Mouse (Mus musculus): ENCODE results near the gene Gm9964. TPM values are rescaled to one million over a fixed set of nuclear protein-coding genes. Genes with fewer than 3 reads are reported as not detected.
"Not testable (repeated sequence)": the region's sequence is repeated elsewhere in the genome, so short reads cannot be mapped to it uniquely, and the experiment has no call there.

Gene Gm9964
- polyA plus RNA-seq, 1 experiment: not detected

DNA sequence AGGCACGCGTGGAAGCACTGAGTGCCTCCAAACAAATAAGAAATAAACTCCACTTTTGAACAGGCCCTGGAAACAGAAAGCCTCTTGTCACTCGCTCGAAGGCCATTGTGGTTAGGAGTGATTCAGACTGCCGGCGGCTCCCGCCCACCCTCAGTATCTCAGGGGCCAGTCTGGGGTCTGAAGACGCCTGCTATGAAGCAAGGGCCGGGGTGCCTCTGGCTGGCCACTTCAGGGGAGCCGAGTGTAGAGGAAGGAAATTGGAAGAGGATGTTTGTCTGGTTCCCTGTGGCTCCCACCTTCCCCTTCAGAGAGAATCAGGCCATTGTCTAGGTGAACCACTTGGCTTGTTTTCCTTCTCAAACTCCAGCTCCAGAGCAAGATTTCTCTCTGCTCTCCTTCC is 10.3 kb upstream of the Gm9964 start:
- TF ChIP-seq POLR2A (IDR thresholded peaks at IDR 0.05; ENCODE audit: borderline replicate concordance, control insufficient read depth, low read depth, low read length) (no peak), CTCF (IDR thresholded peaks at IDR 0.05; ENCODE audit: control insufficient read depth, insufficient read depth, low read length) (no peak)
- Histone ChIP-seq H3K27ac (ENCODE audit: control insufficient read depth, insufficient read depth, low read depth, low read length, poor library complexity) (no peak overlapping the region; the same call in 1 of the 2 replicates), H3K4me1 (ENCODE audit: control insufficient read depth, insufficient read depth, low read length) (peaks cover 9% of the 10 kb centered on the region; the same call in 1 of the 2 replicates), H3K4me3 (replicated peaks; ENCODE audit: control insufficient read depth, low read depth, low read length) (no peak overlapping the region)
- WGBS: 6% methylated on average over 10 of the region's 10 CpGs

DNA sequence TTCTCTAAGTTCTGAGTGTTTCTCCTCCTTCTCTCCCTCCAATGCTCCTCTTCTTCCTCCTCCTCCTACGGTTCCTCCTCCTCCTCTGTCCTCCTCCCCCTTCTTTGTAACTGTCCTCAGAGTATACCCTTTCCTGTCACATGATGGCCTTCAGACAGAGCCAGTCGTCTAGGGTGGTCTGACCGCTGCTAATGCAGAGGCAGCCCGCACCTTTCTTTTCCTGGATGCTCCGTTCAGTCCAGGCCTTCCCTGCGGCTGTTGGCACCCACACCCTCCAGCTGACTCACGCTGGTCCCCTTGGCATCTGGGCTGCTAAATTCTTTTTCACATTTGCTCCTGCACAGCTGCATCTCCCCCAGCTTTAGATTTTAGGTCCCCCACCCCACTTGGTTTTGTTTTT is 9.8 kb upstream of the Gm9964 start:
- WGBS: 13% methylated on average over 7 of the region's 7 CpGs
- H3K27ac ChIP-seq (ENCODE audit: control insufficient read depth, insufficient read depth, low read depth, low read length, poor library complexity): peak overlapping the region; percentile 32; the same call in 1 of the 2 replicates
- TF ChIP-seq CTCF (IDR thresholded peaks at IDR 0.05; ENCODE audit: control insufficient read depth, insufficient read depth, low read length) (no peak), POLR2A (IDR thresholded peaks at IDR 0.05; ENCODE audit: borderline replicate concordance, control insufficient read depth, low read depth, low read length) (no peak)
- H3K4me1 ChIP-seq (ENCODE audit: control insufficient read depth, insufficient read depth, low read length): peaks cover 9% of the 10 kb centered on the region; the same call in 1 of the 2 replicates
- no peak overlapping the region for H3K4me3 ChIP-seq (replicated peaks; ENCODE audit: control insufficient read depth, low read depth, low read length)

DNA sequence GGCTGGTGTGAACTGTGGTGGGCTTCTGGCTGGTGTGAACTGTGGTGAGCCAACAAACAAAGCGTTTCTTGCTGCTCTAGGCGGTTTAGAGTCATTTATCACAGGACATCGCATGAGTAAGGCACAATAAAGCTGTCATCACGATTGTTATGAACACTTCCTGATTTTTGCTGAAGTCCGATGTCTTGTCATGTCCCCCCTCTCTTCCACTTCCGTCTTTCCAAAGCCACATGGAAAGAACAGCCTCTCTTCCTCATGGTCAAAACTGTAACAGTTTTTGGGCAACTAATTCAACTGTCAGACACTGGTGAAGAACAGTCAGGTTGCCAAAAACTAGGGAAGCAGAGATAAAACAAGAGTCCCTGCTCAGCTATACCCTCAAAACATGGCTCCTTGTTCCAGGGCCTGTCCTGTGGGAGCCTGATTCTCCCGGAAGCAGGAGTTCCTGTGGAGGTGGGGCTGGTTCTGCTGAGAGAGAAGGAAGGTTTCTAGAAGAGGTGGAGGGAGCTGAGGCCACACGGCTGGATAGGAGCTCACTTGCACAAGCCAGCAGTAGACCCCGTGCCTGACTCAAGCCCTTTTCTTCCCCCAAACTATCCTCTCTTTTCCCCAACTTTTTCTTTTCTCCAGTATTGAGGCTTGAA is 9.1 kb upstream of the Gm9964 start:
- H3K4me3 ChIP-seq (replicated peaks; ENCODE audit: control insufficient read depth, low read depth, low read length): no peak overlapping the region
- WGBS: 9% methylated on average over 9 of the region's 9 CpGs
- H3K4me1 ChIP-seq (ENCODE audit: control insufficient read depth, insufficient read depth, low read length): peaks cover 9% of the 10 kb centered on the region; the same call in 1 of the 2 replicates
- TF ChIP-seq CTCF (IDR thresholded peaks at IDR 0.05; ENCODE audit: control insufficient read depth, insufficient read depth, low read length) (no peak), POLR2A (IDR thresholded peaks at IDR 0.05; ENCODE audit: borderline replicate concordance, control insufficient read depth, low read depth, low read length) (no peak)
- peak overlapping the region; percentile 9 for H3K27ac ChIP-seq (ENCODE audit: control insufficient read depth, insufficient read depth, low read depth, low read length, poor library complexity)

DNA sequence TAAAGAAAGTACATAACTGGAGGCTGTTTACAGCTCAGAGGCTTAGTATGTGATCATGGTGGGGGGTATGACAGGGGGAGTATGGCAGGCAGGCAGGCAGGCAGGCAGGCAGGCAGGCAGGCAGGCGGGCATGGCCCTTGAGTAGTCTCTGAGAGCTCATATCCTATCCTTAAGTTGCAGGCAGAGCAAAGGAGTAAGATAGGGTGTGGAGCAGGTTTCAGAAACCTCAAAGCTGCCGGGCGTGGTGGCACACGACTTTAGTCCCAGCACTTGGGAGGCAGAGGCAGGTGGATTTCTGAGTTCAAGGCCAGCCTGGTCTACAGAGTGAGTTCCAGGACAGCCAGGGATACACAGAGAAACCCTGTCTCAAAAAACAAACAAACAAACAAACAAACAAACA is 7.5 kb upstream of the Gm9964 start:
- H3K4me1 ChIP-seq (ENCODE audit: control insufficient read depth, insufficient read depth, low read length); H3K27ac ChIP-seq (ENCODE audit: control insufficient read depth, insufficient read depth, low read depth, low read length, poor library complexity); H3K4me3 ChIP-seq (replicated peaks; ENCODE audit: control insufficient read depth, low read depth, low read length): not testable (repeated sequence)
- WGBS: 71% methylated on average over 4 of the region's 4 CpGs

DNA sequence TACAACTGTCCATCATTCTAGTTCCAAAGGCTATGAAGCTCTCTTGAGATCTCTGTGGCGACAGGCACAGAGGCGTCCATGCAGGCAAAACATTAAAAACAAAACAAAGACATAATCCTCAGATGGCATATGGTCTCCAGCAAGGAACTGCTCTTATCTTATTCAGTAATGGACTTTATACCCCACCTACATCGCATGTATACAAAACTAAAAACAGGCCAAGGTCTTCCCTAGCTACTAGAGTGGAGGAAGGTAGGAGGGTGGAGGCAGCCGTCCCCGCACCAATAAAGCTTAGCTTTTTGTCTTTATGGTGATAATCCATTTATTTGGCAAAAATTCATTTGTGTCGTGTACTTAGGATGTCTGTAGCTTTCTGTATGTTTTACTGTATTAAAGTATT is 6.4 kb upstream of the Gm9964 start:
- Histone ChIP-seq H3K27ac (ENCODE audit: control insufficient read depth, insufficient read depth, low read depth, low read length, poor library complexity) (no peak overlapping the region), H3K4me1 (ENCODE audit: control insufficient read depth, insufficient read depth, low read length) (peaks cover 9% of the 10 kb centered on the region; the same call in 1 of the 2 replicates), H3K4me3 (replicated peaks; ENCODE audit: control insufficient read depth, low read depth, low read length) (no peak overlapping the region)
- WGBS: 81% methylated on average over 6 of the region's 6 CpGs
- TF ChIP-seq POLR2A (IDR thresholded peaks at IDR 0.05; ENCODE audit: borderline replicate concordance, control insufficient read depth, low read depth, low read length): no peak
- no peak for TF ChIP-seq CTCF (IDR thresholded peaks at IDR 0.05; ENCODE audit: control insufficient read depth, insufficient read depth, low read length)

DNA sequence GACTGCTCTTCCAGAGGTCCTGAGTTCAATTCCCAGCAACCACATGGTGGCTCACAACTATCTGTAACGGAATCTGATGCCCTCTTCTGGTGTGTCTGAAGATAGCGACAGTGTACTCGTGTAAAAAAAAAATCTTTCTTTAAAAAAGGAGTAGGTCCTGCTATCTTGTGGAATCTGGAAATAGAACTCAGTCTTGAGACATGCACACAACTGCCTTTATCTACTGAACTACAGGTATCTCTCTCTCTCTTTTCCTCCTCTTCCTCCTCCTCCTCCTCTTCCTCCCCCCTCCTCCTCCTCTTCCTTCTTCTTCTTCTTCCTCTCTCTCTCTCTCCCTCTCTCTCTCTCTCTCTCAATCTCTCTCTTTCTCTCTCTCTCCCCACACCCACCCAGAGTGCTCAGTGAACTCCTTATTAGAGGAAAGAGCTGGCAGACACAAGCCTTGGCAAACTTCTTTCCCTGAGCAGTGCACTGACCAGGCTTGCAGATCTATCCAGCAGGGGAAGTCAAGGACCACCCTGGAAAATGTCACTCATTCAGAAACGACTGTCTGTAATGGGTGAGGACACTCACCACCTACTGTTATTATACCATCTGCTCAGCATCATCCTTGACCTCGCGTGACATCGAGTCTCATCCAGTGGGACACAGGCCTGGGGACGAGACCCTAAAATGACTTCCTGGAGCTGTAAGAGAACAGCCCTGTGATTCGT is 3.2 kb upstream of the Gm9964 start:
- 71% methylated on average over 9 of the region's 9 CpGs for WGBS
- no peak for TF ChIP-seq CTCF (IDR thresholded peaks at IDR 0.05; ENCODE audit: control insufficient read depth, insufficient read depth, low read length)
- TF ChIP-seq POLR2A (IDR thresholded peaks at IDR 0.05; ENCODE audit: borderline replicate concordance, control insufficient read depth, low read depth, low read length): no peak
- Histone ChIP-seq H3K4me3 (replicated peaks; ENCODE audit: control insufficient read depth, low read depth, low read length) (no peak overlapping the region), H3K4me1 (ENCODE audit: control insufficient read depth, insufficient read depth, low read length) (no peaks in the 10 kb centered on the region; the same call in 1 of the 2 replicates), H3K27ac (ENCODE audit: control insufficient read depth, insufficient read depth, low read depth, low read length, poor library complexity) (no peak overlapping the region)

DNA sequence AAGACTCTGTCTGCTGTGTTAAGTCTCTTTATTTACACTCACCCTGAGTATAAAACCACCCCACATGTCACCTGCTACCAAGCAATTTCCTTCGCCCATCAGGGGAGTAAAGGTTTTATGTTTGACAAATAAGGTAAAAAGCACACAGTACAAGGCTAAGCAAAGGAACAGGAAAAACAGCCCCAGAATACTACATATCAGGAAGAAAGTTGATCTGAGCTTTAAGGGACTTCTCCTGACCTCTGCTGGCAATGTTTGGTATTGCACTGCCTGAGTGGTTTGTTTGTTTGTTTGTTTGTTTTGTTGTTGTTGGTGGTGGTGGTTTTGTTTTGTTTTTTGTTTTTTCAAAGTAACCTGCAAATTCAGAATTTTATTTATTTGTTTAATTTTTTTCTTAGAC is 539 bp downstream of the Gm9964 start:
- TF ChIP-seq CTCF (IDR thresholded peaks at IDR 0.05; ENCODE audit: control insufficient read depth, insufficient read depth, low read length) (peak; percentile 30; the same call in 1 of the 2 replicates), POLR2A (IDR thresholded peaks at IDR 0.05; ENCODE audit: borderline replicate concordance, control insufficient read depth, low read depth, low read length) (no peak)
- peaks cover 1% of the 10 kb centered on the region; the same call in 1 of the 2 replicates for H3K4me1 ChIP-seq (ENCODE audit: control insufficient read depth, insufficient read depth, low read length)
- WGBS: 11% methylated on average over 1 of the region's 1 CpGs
- H3K4me3 ChIP-seq (replicated peaks; ENCODE audit: control insufficient read depth, low read depth, low read length): no peak overlapping the region
- H3K27ac ChIP-seq (ENCODE audit: control insufficient read depth, insufficient read depth, low read depth, low read length, poor library complexity): no peak overlapping the region

DNA sequence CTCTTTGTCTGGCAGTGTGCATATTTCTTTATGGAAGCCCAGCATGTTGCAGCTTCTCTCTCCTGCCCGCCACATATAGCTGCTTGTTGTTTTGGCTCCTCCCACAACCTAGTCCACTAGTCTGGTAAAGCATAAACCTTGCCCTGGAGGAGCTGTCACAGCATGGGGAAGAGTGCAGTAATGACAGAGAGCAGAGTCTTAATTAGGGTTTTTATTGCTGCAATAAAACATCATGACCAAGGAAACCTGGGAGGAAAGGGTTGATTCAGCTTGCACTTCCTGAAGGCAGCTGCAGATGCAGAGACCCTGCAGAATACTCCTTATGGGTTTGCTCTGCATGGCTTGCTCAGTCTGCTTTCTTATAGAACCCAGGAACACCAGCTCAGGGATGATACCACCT is 2.7 kb downstream of the Gm9964 start:
- peaks cover 1% of the 10 kb centered on the region; the same call in 1 of the 2 replicates for H3K4me1 ChIP-seq (ENCODE audit: control insufficient read depth, insufficient read depth, low read length)
- no peak overlapping the region for H3K4me3 ChIP-seq (replicated peaks; ENCODE audit: control insufficient read depth, low read depth, low read length)
- TF ChIP-seq CTCF (IDR thresholded peaks at IDR 0.05; ENCODE audit: control insufficient read depth, insufficient read depth, low read length): no peak
- no peak for TF ChIP-seq POLR2A (IDR thresholded peaks at IDR 0.05; ENCODE audit: borderline replicate concordance, control insufficient read depth, low read depth, low read length)
- WGBS: 24% methylated on average over 1 of the region's 1 CpGs
- no peak overlapping the region for H3K27ac ChIP-seq (ENCODE audit: control insufficient read depth, insufficient read depth, low read depth, low read length, poor library complexity)
